Mouse (Mus musculus): ENCODE data around the gene Gpr68. TPM values are rescaled to one million over a fixed set of nuclear protein-coding genes. Genes with fewer than 3 reads are reported as not detected.
A peak's percentile ranks its signal among the peaks of the same experiment; 100 is the strongest.

Gpr68 gene
- polyA plus RNA-seq, 1 experiment = 0.07 TPM

- Histone ChIP-seq H3K4me3 (no peak overlapping the region), H3K27me3 (ENCODE audit: control insufficient read depth, insufficient read depth, insufficient read length) (no peaks in the 10 kb centered on the region), H3K4me2 (ENCODE audit: low read depth) (peak overlapping the region; percentile 78), H3ac (ENCODE audit: control insufficient read depth, insufficient read length) (no peak overlapping the region), H3K36me3 (ENCODE audit: control insufficient read depth, insufficient read depth) (peaks cover 7% of the 10 kb centered on the region), H3K79me2 (ENCODE audit: control insufficient read depth, insufficient read depth) (peaks cover 4% of the 10 kb centered on the region)
- TF ChIP-seq TCF12 (IDR thresholded peaks at IDR 0.05; ENCODE audit: insufficient read depth, poor library complexity, severe bottlenecking) = no peak
- no peak for TF ChIP-seq CEBPB (IDR thresholded peaks at IDR 0.05; ENCODE audit: insufficient read depth, poor library complexity, severe bottlenecking)
- no peak for TF ChIP-seq USF1 (IDR thresholded peaks at IDR 0.05; ENCODE audit: low read depth)
- no peak for TF ChIP-seq MYOD1 (IDR thresholded peaks at IDR 0.05; ENCODE audit: control insufficient read depth in 1 of 3, insufficient read length in 2 of 3, low read depth in 2 of 3)
- TF ChIP-seq SRF (IDR thresholded peaks at IDR 0.05; ENCODE audit: control insufficient read depth, insufficient read length, low read depth) = no peak
- no peak for TF ChIP-seq MYOG (IDR thresholded peaks at IDR 0.05; ENCODE audit: control insufficient read depth in 1 of 3, insufficient read depth in 1 of 3, insufficient read length in 2 of 3, low read depth in 2 of 3)
- no peak for TF ChIP-seq MAX (IDR thresholded peaks at IDR 0.05; ENCODE audit: low read depth)
Observed at GRCm38 (mm10) chr12:100952193-100952931, 44.4 kb upstream of the Gpr68 start.

GRCm38 (mm10) chr12:100949146-100949545 is 41.1 kb upstream of the Gpr68 start:
- H3K36me3 ChIP-seq (ENCODE audit: control insufficient read depth, insufficient read depth) = peaks cover 13% of the 10 kb centered on the region
- TF ChIP-seq MAX (IDR thresholded peaks at IDR 0.05; ENCODE audit: low read depth) (no peak), TCF3 (IDR thresholded peaks at IDR 0.05; ENCODE audit: insufficient read length, low read depth) (no peak), MYOD1 (IDR thresholded peaks at IDR 0.05; ENCODE audit: control insufficient read depth in 1 of 3, insufficient read length in 2 of 3, low read depth in 2 of 3) (no peak), MYOG (IDR thresholded peaks at IDR 0.05; ENCODE audit: control insufficient read depth in 1 of 3, insufficient read depth in 1 of 3, insufficient read length in 2 of 3, low read depth in 2 of 3) (no peak), POLR2AphosphoS2 (IDR thresholded peaks at IDR 0.05; ENCODE audit: insufficient read length, low read depth) (no peak)
- H3K4me2 ChIP-seq (ENCODE audit: low read depth) = no peak overlapping the region
- no peaks in the 10 kb centered on the region for H3K27me3 ChIP-seq (ENCODE audit: control insufficient read depth, insufficient read depth, insufficient read length)
- H3ac ChIP-seq (ENCODE audit: control insufficient read depth, insufficient read length) = no peak overlapping the region
- no peak overlapping the region for H3K4me3 ChIP-seq
- H3K79me2 ChIP-seq (ENCODE audit: control insufficient read depth, insufficient read depth) = peaks cover 4% of the 10 kb centered on the region

GRCm38 (mm10) chr12:100948021-100948420 is 40.0 kb upstream of the Gpr68 start:
- Histone ChIP-seq H3K36me3 (ENCODE audit: control insufficient read depth, insufficient read depth) (peaks cover 13% of the 10 kb centered on the region), H3K4me3 (no peak overlapping the region), H3ac (ENCODE audit: control insufficient read depth, insufficient read length) (no peak overlapping the region), H3K79me2 (ENCODE audit: control insufficient read depth, insufficient read depth) (peaks cover 4% of the 10 kb centered on the region), H3K27me3 (ENCODE audit: control insufficient read depth, insufficient read depth, insufficient read length) (no peaks in the 10 kb centered on the region), H3K4me2 (ENCODE audit: low read depth) (no peak overlapping the region)
- TF ChIP-seq MAX (IDR thresholded peaks at IDR 0.05; ENCODE audit: low read depth) (no peak), REST (IDR thresholded peaks at IDR 0.05; ENCODE audit: insufficient read depth, insufficient read length) (no peak), POLR2A (IDR thresholded peaks at IDR 0.05; ENCODE audit: insufficient read length, low read depth) (no peak)

GRCm38 (mm10) chr12:100945948-100946347 is 38.0 kb upstream of the Gpr68 start:
- peaks cover 16% of the 10 kb centered on the region for H3K36me3 ChIP-seq (ENCODE audit: control insufficient read depth, insufficient read depth)
- H3K4me2 ChIP-seq (ENCODE audit: low read depth) = no peak overlapping the region
- no peaks in the 10 kb centered on the region for H3K27me3 ChIP-seq (ENCODE audit: control insufficient read depth, insufficient read depth, insufficient read length)
- H3K4me3 ChIP-seq = no peak overlapping the region
- no peaks in the 10 kb centered on the region for H3K79me2 ChIP-seq (ENCODE audit: control insufficient read depth, insufficient read depth)
- TF ChIP-seq CEBPB (IDR thresholded peaks at IDR 0.05; ENCODE audit: insufficient read depth, poor library complexity, severe bottlenecking) (no peak), POLR2AphosphoS2 (IDR thresholded peaks at IDR 0.05; ENCODE audit: insufficient read length, low read depth) (no peak), TCF12 (IDR thresholded peaks at IDR 0.05; ENCODE audit: insufficient read depth, poor library complexity, severe bottlenecking) (no peak), USF1 (IDR thresholded peaks at IDR 0.05; ENCODE audit: low read depth) (no peak), E2F4 (IDR thresholded peaks at IDR 0.05; ENCODE audit: insufficient read depth) (no peak), MYOG (IDR thresholded peaks at IDR 0.05; ENCODE audit: control insufficient read depth in 1 of 3, insufficient read depth in 1 of 3, insufficient read length in 2 of 3, low read depth in 2 of 3) (no peak), SRF (IDR thresholded peaks at IDR 0.05; ENCODE audit: control insufficient read depth, insufficient read length, low read depth) (no peak), MAX (IDR thresholded peaks at IDR 0.05; ENCODE audit: low read depth) (no peak)
- no peak overlapping the region for H3ac ChIP-seq (ENCODE audit: control insufficient read depth, insufficient read length)

- TF ChIP-seq MYOG (IDR thresholded peaks at IDR 0.05; ENCODE audit: control insufficient read depth in 1 of 3, insufficient read depth in 1 of 3, insufficient read length in 2 of 3, low read depth in 2 of 3) (no peak), CEBPB (IDR thresholded peaks at IDR 0.05; ENCODE audit: insufficient read depth, poor library complexity, severe bottlenecking) (no peak), MYOD1 (IDR thresholded peaks at IDR 0.05; ENCODE audit: control insufficient read depth in 1 of 3, insufficient read length in 2 of 3, low read depth in 2 of 3) (no peak), MAX (IDR thresholded peaks at IDR 0.05; ENCODE audit: low read depth) (no peak), POLR2A (IDR thresholded peaks at IDR 0.05; ENCODE audit: insufficient read length, low read depth) (no peak), SRF (IDR thresholded peaks at IDR 0.05; ENCODE audit: control insufficient read depth, insufficient read length, low read depth) (no peak), REST (IDR thresholded peaks at IDR 0.05; ENCODE audit: insufficient read depth, insufficient read length) (no peak), USF1 (IDR thresholded peaks at IDR 0.05; ENCODE audit: low read depth) (no peak), POLR2AphosphoS2 (IDR thresholded peaks at IDR 0.05; ENCODE audit: insufficient read length, low read depth) (no peak), E2F4 (IDR thresholded peaks at IDR 0.05; ENCODE audit: insufficient read depth) (no peak)
- Histone ChIP-seq H3ac (ENCODE audit: control insufficient read depth, insufficient read length) (no peak overlapping the region), H3K79me2 (ENCODE audit: control insufficient read depth, insufficient read depth) (no peaks in the 10 kb centered on the region), H3K4me2 (ENCODE audit: low read depth) (no peak overlapping the region), H3K4me3 (no peak overlapping the region), H3K27me3 (ENCODE audit: control insufficient read depth, insufficient read depth, insufficient read length) (no peaks in the 10 kb centered on the region), H3K36me3 (ENCODE audit: control insufficient read depth, insufficient read depth) (peaks cover 21% of the 10 kb centered on the region)
Observed at GRCm38 (mm10) chr12:100945501-100945900, 37.5 kb upstream of the Gpr68 start.
